Mouse (Mus musculus): ENCODE results near the gene Pate4. TPM values are rescaled to one million over a fixed set of nuclear protein-coding genes. Genes with fewer than 3 reads are reported as not detected.
"Not testable (repeated sequence)": the region's sequence is repeated elsewhere in the genome, so short reads cannot be mapped to it uniquely, and the experiment has no call there.

Pate4 gene
- total RNA-seq (2014; rRNA removed) (not detected in 2 replicates), polyA plus RNA-seq (2015; fragmentation: Nextera tagmentation; extraction: Ambion mirVana) (not detected in 2 replicates)

GRCm38 (mm10) chr9:35611841-35612240, at the start of gene Pate4:
Pate4 (minus strand) TSS chr9:35611941.
- no peak within 1 kb of the TSS for H3K4me2 ChIP-seq (ENCODE audit: low read depth, low read length)
- TF ChIP-seq CTCF (IDR thresholded peaks at IDR 0.05; ENCODE audit: low read depth): no peak
- DNase-seq (ENCODE audit: low spot score) (no peak), ATAC-seq (no peak)
- no peaks in the 10 kb centered on the region for H3K27me3 ChIP-seq (ENCODE audit: insufficient read depth, low read length)
- H3K36me3 ChIP-seq (ENCODE audit: insufficient read depth, low read length): no peaks in the 10 kb centered on the region
- H3K4me1 ChIP-seq (ENCODE audit: insufficient read depth, low read length): no peaks in the 10 kb centered on the region
- H3K4me3 ChIP-seq (ENCODE audit: low read length): no peak within 1 kb of the TSS
- no peak within 1 kb of the TSS for H3K27ac ChIP-seq
- no peak within 1 kb of the TSS for H3K9ac ChIP-seq (replicated peaks; ENCODE audit: low read length)
- no peaks in the 10 kb centered on the region for H3K9me3 ChIP-seq (ENCODE audit: low read length)
- WGBS: 95% methylated on average over 1 of the region's 1 CpGs

DNA sequence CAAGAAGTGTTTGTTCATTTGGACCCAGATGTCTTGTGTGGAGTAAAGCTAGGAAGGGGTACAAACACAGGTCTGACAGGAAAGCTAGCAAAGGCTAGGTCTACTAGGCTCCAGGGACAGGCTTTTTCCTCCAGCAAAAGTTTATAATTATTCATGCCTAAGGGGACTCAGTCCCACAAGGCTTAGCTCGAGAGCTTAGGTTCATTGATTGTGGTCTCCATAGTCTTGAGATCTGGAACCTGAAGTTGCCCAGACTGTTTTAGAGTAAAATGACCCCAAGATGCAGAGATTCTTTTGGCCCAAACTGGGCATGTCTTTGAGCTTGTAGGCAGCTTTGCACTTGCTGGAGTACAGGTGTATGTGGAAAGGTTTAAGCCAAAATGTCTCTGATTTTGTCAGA, 36.4 kb upstream of the Pate4 start, which contains the start of gene Pate3:
Pate3 (minus strand) TSS at position 101 of the 400 bp plus-strand sequence.
- ATAC-seq (no peak), DNase-seq (ENCODE audit: low spot score) (no peak)
- H3K27ac ChIP-seq: no peak within 1 kb of the TSS
- H3K4me2 ChIP-seq (ENCODE audit: low read depth, low read length): no peak within 1 kb of the TSS
- no peaks in the 10 kb centered on the region for H3K36me3 ChIP-seq (ENCODE audit: insufficient read depth, low read length)
- no peaks in the 10 kb centered on the region for H3K4me1 ChIP-seq (ENCODE audit: insufficient read depth, low read length)
- 84% methylated on average over 1 of the region's 1 CpGs for WGBS
- TF ChIP-seq CTCF (IDR thresholded peaks at IDR 0.05; ENCODE audit: low read depth): no peak
- no peaks in the 10 kb centered on the region for H3K27me3 ChIP-seq (ENCODE audit: insufficient read depth, low read length)
- no peaks in the 10 kb centered on the region for H3K9me3 ChIP-seq (ENCODE audit: low read length)
- H3K4me3 ChIP-seq (ENCODE audit: low read length): no peak within 1 kb of the TSS
- H3K9ac ChIP-seq (replicated peaks; ENCODE audit: low read length): no peak within 1 kb of the TSS

DNA sequence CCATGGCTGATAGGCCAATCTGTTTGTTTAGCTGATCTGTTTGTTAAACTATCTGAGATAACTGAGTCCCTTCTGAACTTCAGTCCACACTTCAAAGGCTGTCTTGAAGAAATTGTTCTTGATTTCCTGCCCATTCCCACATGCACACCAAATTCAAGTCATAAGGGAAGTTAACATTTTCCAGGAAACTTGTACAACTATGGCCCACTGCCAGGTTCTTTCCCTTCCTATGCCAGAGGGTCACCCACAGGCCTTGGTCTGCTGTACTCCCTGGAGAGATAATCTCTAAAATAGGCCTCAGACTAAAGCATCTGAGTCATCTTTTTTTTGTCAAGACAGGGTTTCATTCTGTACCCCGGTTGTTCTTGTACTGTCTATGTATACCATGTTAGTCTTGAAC, 21.2 kb upstream of the Pate4 start:
- H3K4me1 ChIP-seq (ENCODE audit: insufficient read depth, low read length): no peaks in the 10 kb centered on the region
- DNase-seq (ENCODE audit: low spot score) (no peak), ATAC-seq (no peak)
- no peak overlapping the region for H3K27ac ChIP-seq
- no peak overlapping the region for H3K9ac ChIP-seq (replicated peaks; ENCODE audit: low read length)
- no peaks in the 10 kb centered on the region for H3K36me3 ChIP-seq (ENCODE audit: insufficient read depth, low read length)
- H3K27me3 ChIP-seq (ENCODE audit: insufficient read depth, low read length): no peaks in the 10 kb centered on the region
- 92% methylated on average over 1 of the region's 1 CpGs for WGBS
- no peak for TF ChIP-seq CTCF (IDR thresholded peaks at IDR 0.05; ENCODE audit: low read depth)
- no peak overlapping the region for H3K4me3 ChIP-seq (ENCODE audit: low read length)
- no peaks in the 10 kb centered on the region for H3K9me3 ChIP-seq (ENCODE audit: low read length)
- H3K4me2 ChIP-seq (ENCODE audit: low read depth, low read length): no peak overlapping the region

DNA sequence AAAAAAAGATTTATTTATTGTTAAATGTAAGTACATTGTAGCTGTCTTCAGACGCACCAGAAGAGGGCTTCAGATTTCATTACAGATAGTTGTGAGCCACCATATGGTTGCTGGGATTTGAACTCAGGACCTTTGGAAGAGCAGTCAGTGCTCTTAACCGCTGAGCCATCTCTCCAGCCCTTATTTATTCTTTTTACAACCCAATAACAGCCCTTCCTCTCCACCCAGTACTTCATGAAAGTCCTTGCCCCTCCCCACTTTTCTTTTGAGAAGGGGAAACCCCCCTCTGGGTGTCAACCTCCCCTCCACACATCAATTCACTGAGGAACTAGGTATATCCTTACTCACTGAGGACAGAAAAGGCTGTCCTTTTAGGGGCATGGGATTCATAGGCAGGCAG, 5.0 kb upstream of the Pate4 start:
- H3K36me3 ChIP-seq (ENCODE audit: insufficient read depth, low read length); H3K27me3 ChIP-seq (ENCODE audit: insufficient read depth, low read length); H3K4me3 ChIP-seq (ENCODE audit: low read length); H3K4me2 ChIP-seq (ENCODE audit: low read depth, low read length); H3K27ac ChIP-seq; ATAC-seq; H3K4me1 ChIP-seq (ENCODE audit: insufficient read depth, low read length); H3K9me3 ChIP-seq (ENCODE audit: low read length); H3K9ac ChIP-seq (replicated peaks; ENCODE audit: low read length); DNase-seq (ENCODE audit: low spot score): not testable (repeated sequence)
- WGBS: 82% methylated on average over 2 of the region's 2 CpGs

DNA sequence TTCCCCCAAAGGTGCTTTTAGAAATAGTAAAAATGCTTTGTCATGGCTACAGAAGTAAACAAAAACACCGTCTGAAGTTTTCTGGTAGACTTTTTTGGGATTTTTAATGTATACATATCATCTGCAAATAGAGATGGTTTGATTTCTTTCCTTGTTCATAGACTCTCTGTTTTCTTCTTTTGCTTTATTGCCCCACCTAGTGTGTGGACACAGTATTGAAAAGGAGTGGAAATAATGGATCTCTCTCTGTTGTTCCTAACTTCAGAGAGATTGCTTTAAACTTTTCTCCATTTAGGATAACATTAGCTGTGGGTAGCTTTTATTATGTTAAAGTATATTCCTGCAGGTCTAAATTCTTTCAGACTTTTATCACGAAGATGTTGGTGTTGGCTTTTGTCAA, 2.3 kb upstream of the Pate4 start:
- H3K4me1 ChIP-seq (ENCODE audit: insufficient read depth, low read length): no peaks in the 10 kb centered on the region
- ATAC-seq (no peak), DNase-seq (ENCODE audit: low spot score) (peak; percentile 3)
- H3K27me3 ChIP-seq (ENCODE audit: insufficient read depth, low read length): no peaks in the 10 kb centered on the region
- H3K4me2 ChIP-seq (ENCODE audit: low read depth, low read length): no peak overlapping the region
- H3K36me3 ChIP-seq (ENCODE audit: insufficient read depth, low read length): no peaks in the 10 kb centered on the region
- no peaks in the 10 kb centered on the region for H3K9me3 ChIP-seq (ENCODE audit: low read length)
- peak; percentile 53 for TF ChIP-seq CTCF (IDR thresholded peaks at IDR 0.05; ENCODE audit: low read depth)
- 34% methylated on average over 2 of the region's 2 CpGs for WGBS
- H3K4me3 ChIP-seq (ENCODE audit: low read length): no peak overlapping the region
- H3K9ac ChIP-seq (replicated peaks; ENCODE audit: low read length): no peak overlapping the region
- no peak overlapping the region for H3K27ac ChIP-seq

GRCm38 (mm10) chr9:35607647-35608405, 3.9 kb downstream of the Pate4 start:
- no peaks in the 10 kb centered on the region for H3K36me3 ChIP-seq (ENCODE audit: insufficient read depth, low read length)
- WGBS: 61% methylated on average over 8 of the region's 8 CpGs
- H3K27me3 ChIP-seq (ENCODE audit: insufficient read depth, low read length): no peaks in the 10 kb centered on the region
- no peak overlapping the region for H3K4me2 ChIP-seq (ENCODE audit: low read depth, low read length)
- DNase-seq (ENCODE audit: low spot score) (no peak), ATAC-seq (no peak)
- TF ChIP-seq CTCF (IDR thresholded peaks at IDR 0.05; ENCODE audit: low read depth): no peak
- no peaks in the 10 kb centered on the region for H3K4me1 ChIP-seq (ENCODE audit: insufficient read depth, low read length)
- no peak overlapping the region for H3K27ac ChIP-seq
- H3K4me3 ChIP-seq (ENCODE audit: low read length): no peak overlapping the region
- no peak overlapping the region for H3K9ac ChIP-seq (replicated peaks; ENCODE audit: low read length)
- no peaks in the 10 kb centered on the region for H3K9me3 ChIP-seq (ENCODE audit: low read length)

DNA sequence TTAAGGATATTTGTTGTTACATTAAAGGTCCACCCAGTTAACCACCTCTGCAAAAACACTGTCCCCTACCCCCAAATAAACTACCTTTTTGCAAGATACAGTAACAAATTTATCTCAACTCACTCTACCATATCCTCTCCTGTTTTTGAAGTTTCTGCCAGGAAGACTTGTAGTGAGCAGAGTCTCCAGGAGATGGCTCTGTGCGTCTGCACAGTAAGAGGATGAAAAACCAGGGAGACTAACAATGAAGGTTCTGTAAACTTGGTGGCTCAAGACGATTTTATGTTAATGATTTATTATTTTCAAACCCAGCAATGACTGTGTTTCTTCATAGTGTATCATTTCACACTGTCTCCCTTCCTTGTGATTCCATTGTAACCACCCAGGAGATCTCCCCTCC, 18.8 kb downstream of the Pate4 start:
- H3K36me3 ChIP-seq (ENCODE audit: insufficient read depth, low read length): no peaks in the 10 kb centered on the region
- no peak overlapping the region for H3K4me3 ChIP-seq (ENCODE audit: low read length)
- ATAC-seq: peak; percentile 59; the same call in 1 of the 2 replicates
- no peak overlapping the region for H3K4me2 ChIP-seq (ENCODE audit: low read depth, low read length)
- H3K9ac ChIP-seq (replicated peaks; ENCODE audit: low read length): no peak overlapping the region
- no peaks in the 10 kb centered on the region for H3K9me3 ChIP-seq (ENCODE audit: low read length)
- DNase-seq (ENCODE audit: low spot score): peak; percentile 63
- H3K27ac ChIP-seq: no peak overlapping the region
- no peaks in the 10 kb centered on the region for H3K27me3 ChIP-seq (ENCODE audit: insufficient read depth, low read length)
- peak; percentile 77 for TF ChIP-seq CTCF (IDR thresholded peaks at IDR 0.05; ENCODE audit: low read depth)
- 14% methylated on average over 2 of the region's 2 CpGs for WGBS
- H3K4me1 ChIP-seq (ENCODE audit: insufficient read depth, low read length): no peaks in the 10 kb centered on the region
